Mouse (Mus musculus): ENCODE results near the gene Olfr870. TPM values are rescaled to one million over a fixed set of nuclear protein-coding genes. Genes with fewer than 3 reads are reported as not detected.
"Not testable (repeated sequence)": the region's sequence is repeated elsewhere in the genome, so short reads cannot be mapped to it uniquely, and the experiment has no call there.

Gene Olfr870
- not detected in 2 replicates for polyA plus RNA-seq (2012; rRNA removed)

DNA sequence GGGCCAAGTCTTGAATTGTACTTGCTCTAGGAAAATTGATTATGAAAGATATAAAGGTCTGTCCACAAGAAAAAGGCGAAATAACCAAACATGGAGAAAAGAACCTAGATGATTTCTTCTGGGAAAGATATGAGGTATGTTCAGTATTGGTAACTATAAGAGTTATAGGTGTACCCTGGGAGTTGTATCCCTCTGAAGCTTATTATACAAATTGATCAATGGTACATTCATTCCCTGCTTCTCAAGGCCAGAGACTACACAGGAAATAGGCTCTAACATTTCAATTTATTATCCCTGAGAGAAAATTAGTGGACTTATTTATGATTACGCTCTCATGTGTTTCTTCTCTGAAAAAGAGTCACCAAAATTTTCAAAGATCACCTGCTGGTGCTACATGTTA, at the start of gene Olfr870:
Gene Olfr870, minus strand, starts transcription at position 101 of the 400 bp plus-strand sequence.
- DNase-seq (ENCODE audit: extremely low spot score in 1 of 2, low spot score in 1 of 2), result no peak

GRCm38 (mm10) chr9:20211907-20212306, 38.0 kb upstream of the Olfr870 start, which contains the start of gene Olfr871:
TSS of gene Olfr871 (plus strand) at chr9:20212207.
- DNase-seq (ENCODE audit: extremely low spot score in 1 of 2, low spot score in 1 of 2), result no peak

DNA sequence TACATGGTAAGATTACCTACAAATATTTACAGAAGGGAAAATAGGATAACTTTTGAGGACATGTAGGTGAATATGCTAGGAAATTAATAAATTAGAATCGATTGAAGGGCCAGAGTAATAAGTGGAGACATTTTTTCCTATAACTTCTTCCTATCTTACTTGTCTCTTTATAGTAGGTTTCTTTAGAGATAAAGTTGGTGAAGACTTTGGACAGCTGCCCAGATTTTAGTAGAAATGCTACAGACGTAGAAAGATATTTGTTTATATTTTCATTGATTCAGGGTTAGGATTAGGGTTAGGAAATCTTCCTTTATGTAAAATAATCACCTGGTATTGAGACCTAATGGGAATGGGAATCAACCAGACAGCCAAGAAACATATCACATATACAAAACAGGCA, 37.6 kb upstream of the Olfr870 start:
- no peak for DNase-seq (ENCODE audit: extremely low spot score in 1 of 2, low spot score in 1 of 2)

DNA sequence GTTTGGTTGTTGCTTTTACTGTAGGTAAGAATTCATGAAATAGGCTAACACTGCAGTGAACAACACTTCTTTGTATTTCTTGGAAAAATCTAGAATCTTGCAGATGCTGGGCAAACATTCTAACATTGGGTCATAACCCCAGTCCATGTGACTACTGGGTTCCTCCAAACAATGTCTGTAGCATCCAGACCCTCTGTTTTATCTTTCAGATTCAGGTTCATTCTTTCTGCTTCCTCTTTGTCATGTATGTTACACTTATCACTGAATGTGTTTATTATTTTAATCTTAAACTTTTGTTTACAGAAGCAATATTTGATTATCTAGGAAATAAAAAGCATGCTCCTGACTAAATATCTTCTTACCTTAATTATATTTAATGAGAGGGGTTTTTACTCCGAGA, 37.0 kb upstream of the Olfr870 start:
- DNase-seq (ENCODE audit: extremely low spot score in 1 of 2, low spot score in 1 of 2), result no peak

GRCm38 (mm10) chr9:20203413-20203984, 29.6 kb upstream of the Olfr870 start:
- not testable (repeated sequence) for DNase-seq (ENCODE audit: extremely low spot score in 1 of 2, low spot score in 1 of 2)

GRCm38 (mm10) chr9:20202131-20202530, 28.3 kb upstream of the Olfr870 start:
- DNase-seq (ENCODE audit: extremely low spot score in 1 of 2, low spot score in 1 of 2), result no peak

GRCm38 (mm10) chr9:20179463-20179862, 5.6 kb upstream of the Olfr870 start:
- no peak for DNase-seq (ENCODE audit: extremely low spot score in 1 of 2, low spot score in 1 of 2)

GRCm38 (mm10) chr9:20149706-20150105, 24.2 kb downstream of the Olfr870 start:
- DNase-seq (ENCODE audit: extremely low spot score in 1 of 2, low spot score in 1 of 2), result no peak

DNA sequence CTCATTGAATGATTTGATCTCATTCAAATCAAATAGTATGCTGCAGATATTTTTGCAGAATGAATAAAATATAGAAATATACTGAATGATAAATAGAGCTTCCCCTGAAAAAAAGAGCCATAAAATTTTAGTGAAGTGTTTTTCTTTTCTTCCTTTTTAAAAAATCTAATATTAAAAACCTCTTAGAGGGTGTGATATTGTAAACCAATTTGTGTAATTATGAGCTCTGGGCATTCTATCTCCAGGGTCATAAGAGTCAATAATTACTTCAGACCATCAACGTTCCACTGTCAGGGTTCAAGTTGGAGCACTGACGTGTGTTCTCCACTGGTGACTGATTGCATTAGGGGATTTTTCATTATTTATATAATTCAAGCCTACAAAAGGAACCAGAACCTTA, 45.1 kb downstream of the Olfr870 start, which contains the start of gene Olfr869:
Gene Olfr869, plus strand, starts transcription at position 301 of the 400 bp plus-strand sequence.
- DNase-seq (ENCODE audit: extremely low spot score in 1 of 2, low spot score in 1 of 2), result no peak

Other genes with a start within 250 kb of the Olfr870 start
- not detected in 2 replicates for gene Olfr866, start 146.0 kb downstream of the Olfr870 start, polyA plus RNA-seq (2012; rRNA removed)
- not detected in 2 replicates for gene Olfr867, start 116.5 kb downstream of the Olfr870 start, polyA plus RNA-seq (2012; rRNA removed)
- gene Olfr868, start 75.4 kb downstream of the Olfr870 start, polyA plus RNA-seq (2012; rRNA removed), result not detected in 2 replicates
- not detected in 2 replicates for gene Olfr869, start 45.0 kb downstream of the Olfr870 start, polyA plus RNA-seq (2012; rRNA removed)
- not detected in 2 replicates for gene Olfr871, start 38.1 kb upstream of the Olfr870 start, polyA plus RNA-seq (2012; rRNA removed)
- gene Olfr872, start 63.1 kb upstream of the Olfr870 start, polyA plus RNA-seq (2012; rRNA removed), result not detected in 2 replicates
- gene Olfr39, start 108.3 kb upstream of the Olfr870 start, polyA plus RNA-seq (2012; rRNA removed), result not detected in 2 replicates
- gene Olfr873, start 124.5 kb upstream of the Olfr870 start, polyA plus RNA-seq (2012; rRNA removed), result not detected in 2 replicates
- gene Olfr18, start 162.0 kb upstream of the Olfr870 start, polyA plus RNA-seq (2012; rRNA removed), result 0.12 and 0.19 TPM in 2 replicates
- 20.2 and 20.9 TPM in 2 replicates for gene Zfp560, start 211.1 kb upstream of the Olfr870 start, polyA plus RNA-seq (2012; rRNA removed)

All from frontal cortex, adult 2 months (tissue).